Mouse (Mus musculus) testis, adult 2 months (tissue): ENCODE measurements around the gene Pik3r2. TPM values are rescaled to one million over a fixed set of nuclear protein-coding genes. Genes with fewer than 3 reads are reported as not detected.
"Not testable (repeated sequence)": the region's sequence is repeated elsewhere in the genome, so short reads cannot be mapped to it uniquely, and the experiment has no call there.

Experiments used
- H3K27ac ChIP-seq: fragments of 200-500 bp; 2 replicates; pipeline ENCODE4 v1.5.1; 2012; ENCODE audit warnings: low read depth, low read length; ENCODE audit not compliant: control insufficient read depth, insufficient read depth
- H3K27me3 ChIP-seq: fragments of 200-500 bp; 2 replicates; pipeline ENCODE4 v1.6.1; 2012; ENCODE audit warnings: mild to moderate bottlenecking, low read length, moderate library complexity; ENCODE audit not compliant: control insufficient read depth, insufficient read depth
- H3K36me3 ChIP-seq: fragments of 200-500 bp; 2 replicates; pipeline ENCODE4 v1.6.1; 2012; ENCODE audit warnings: mild to moderate bottlenecking, low read length; ENCODE audit not compliant: control insufficient read depth, insufficient read depth
- H3K4me1 ChIP-seq: fragments of 200-500 bp; 2 replicates; pipeline ENCODE4 v1.6.1; 2012; ENCODE audit warnings: low read length; ENCODE audit not compliant: control insufficient read depth, insufficient read depth
- H3K4me3 ChIP-seq: fragments of 200-500 bp; 2 replicates; pipeline ENCODE4 v1.5.1; 2012; ENCODE audit warnings: low read depth, mild to moderate bottlenecking, low read length, moderate library complexity, mixed read lengths; ENCODE audit not compliant: control insufficient read depth
- CTCF ChIP-seq: fragments of 200-500 bp; IDR thresholded peaks from 2 replicates; pipeline ENCODE4 v1.5.1; 2012; ENCODE audit warnings: low read depth, mild to moderate bottlenecking, inconsistent platforms, low read length, moderate library complexity; ENCODE audit not compliant: control insufficient read depth, insufficient read depth, insufficient replicate concordance
- POLR2A ChIP-seq: fragments of 200-500 bp; IDR thresholded peaks from 2 replicates; pipeline ENCODE4 v1.6.1; 2012; ENCODE audit warnings: low read depth, mild to moderate bottlenecking, inconsistent platforms, low read length, moderate library complexity; ENCODE audit not compliant: control insufficient read depth
- polyA plus RNA-seq: library from polyadenylated mRNA; depleted of rRNA; stranded (reverse); fragments of >200 nt; gene quantifications from 2 replicates; pipeline ENCODE4 v1.2.3, GENCODE M21; 2012; rRNA removed

The Pik3r2 gene
- polyA plus RNA-seq = 25.1 and 30.8 TPM in 2 replicates

DNA sequence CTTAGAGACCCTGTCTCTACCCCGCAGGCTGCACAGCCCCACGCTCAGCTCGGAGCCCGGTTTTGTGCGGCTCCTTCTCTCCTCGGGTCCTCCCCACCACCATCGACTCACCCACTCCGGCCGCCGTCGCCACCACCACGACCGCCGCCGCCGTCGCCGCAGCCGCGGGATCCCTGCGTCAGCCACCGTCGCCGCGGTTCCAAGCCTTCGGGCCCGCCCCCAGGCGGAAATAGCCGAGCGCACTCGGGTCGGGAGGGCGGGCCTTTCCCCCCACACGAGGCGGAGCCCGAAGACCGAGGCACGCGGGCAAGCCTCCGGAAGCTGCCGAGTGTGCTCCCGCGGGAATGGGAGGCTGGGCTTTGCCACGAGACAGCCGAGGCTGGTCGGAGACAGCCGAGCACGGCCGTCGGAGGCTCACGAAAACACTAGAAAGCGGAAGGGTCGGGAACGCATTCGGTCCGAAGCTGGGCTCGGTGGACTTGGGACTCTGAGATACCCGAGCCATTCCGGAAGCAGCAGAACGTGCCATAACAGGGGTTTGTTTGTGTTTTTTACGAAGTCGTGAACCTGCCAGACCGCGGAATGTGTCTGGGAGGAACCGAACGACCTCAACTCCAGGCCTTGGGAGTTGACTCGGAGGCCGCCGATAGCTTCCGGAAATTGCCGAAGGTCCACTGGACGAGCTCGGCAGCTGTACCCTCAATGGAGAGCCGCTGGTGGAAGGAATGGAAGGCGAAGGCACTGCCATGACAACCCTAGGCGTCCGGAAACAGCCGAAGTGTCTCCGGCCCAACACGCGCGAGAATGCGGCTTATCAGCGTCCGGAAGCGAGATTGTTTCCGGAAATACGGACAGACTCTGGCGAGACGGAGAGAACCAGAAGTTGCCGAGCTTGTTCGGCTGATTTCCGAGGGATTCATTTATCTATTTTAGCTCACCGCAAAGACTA is at the start of gene Pik3r2:
Gene Pik3r2, minus strand, starts transcription at position 218 of the 949 bp plus-strand sequence.
- no peaks in the 10 kb centered on the region for H3K27me3 ChIP-seq
- TF ChIP-seq CTCF = no peak
- TF ChIP-seq POLR2A = peak; percentile 88
- no peaks in the 10 kb centered on the region for H3K36me3 ChIP-seq
- H3K4me3 ChIP-seq = peak within 1 kb of the TSS; percentile 90
- peaks cover 9% of the 10 kb centered on the region for H3K4me1 ChIP-seq
- peak within 1 kb of the TSS; percentile 93 for H3K27ac ChIP-seq

DNA sequence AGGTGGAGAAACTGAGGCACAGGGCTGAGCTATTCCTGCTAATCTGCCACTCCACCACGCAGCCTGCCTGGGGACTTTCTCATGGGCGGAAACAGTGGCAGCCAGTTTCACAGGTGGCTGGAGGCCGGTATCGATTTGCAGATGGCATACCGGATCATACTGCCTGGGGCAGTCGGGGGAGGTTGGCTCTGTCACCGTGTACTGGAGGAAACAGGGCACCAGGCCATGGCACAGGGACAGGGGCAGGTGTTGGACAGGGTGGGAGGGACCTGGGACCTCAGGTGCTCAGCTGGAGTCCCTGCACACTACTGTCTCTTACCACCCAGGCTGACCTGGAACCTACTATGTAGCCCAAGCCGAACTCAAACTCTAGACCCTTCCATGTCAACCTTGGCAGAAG is 49.3 kb upstream of the Pik3r2 start:
- peaks cover 9% of the 10 kb centered on the region for H3K4me1 ChIP-seq
- TF ChIP-seq POLR2A (no peak), CTCF (no peak)
- H3K36me3 ChIP-seq = no peaks in the 10 kb centered on the region
- H3K27me3 ChIP-seq = no peaks in the 10 kb centered on the region
- H3K27ac ChIP-seq = no peak overlapping the region
- H3K4me3 ChIP-seq = no peak overlapping the region

DNA sequence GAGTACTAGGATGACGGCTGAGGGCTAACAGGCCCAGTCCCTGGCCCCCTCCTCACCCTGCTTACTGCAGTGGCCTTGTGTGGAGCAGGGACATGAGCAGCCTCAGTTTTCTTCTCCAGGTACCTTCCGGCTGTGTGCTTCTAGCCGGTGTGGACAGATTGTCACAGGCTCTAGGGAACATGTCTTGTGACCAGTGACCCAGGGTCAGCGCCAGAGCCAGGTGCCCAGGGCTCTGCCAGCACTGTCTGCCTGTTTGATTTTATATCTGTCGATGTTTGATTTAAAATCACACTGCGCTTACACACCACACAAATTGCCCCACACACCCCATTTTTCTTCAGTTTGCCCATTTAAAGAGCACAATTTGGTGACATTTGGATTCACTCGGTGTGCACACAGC is 47.3 kb upstream of the Pik3r2 start:
- Histone ChIP-seq H3K36me3 (no peaks in the 10 kb centered on the region), H3K27me3 (no peaks in the 10 kb centered on the region), H3K27ac (no peak overlapping the region), H3K4me3 (no peak overlapping the region), H3K4me1 (peaks cover 14% of the 10 kb centered on the region)
- TF ChIP-seq POLR2A (no peak), CTCF (no peak)

DNA sequence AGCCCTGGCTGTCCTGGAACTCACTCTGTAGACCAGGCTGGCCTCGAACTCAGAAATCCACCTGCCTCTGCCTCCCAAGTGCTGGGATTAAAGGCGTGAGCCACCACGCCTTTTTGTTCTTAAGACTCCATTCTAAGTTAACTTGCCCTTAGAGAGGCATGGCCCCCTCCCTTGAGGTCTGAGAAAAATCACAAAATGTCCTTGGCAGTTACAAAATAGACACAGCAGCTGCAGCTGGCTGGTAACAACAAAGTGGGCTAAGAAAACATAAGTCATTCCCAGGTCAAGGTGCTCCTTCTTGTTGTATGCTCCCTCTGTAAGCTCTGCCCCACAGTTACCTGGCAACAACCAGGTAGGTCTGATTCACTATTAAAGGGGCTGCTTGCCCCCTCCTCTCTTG is 46.1 kb upstream of the Pik3r2 start:
- not testable (repeated sequence) for H3K4me3 ChIP-seq, H3K27me3 ChIP-seq, H3K27ac ChIP-seq, H3K36me3 ChIP-seq
- H3K4me1 ChIP-seq = peaks cover 14% of the 10 kb centered on the region

DNA sequence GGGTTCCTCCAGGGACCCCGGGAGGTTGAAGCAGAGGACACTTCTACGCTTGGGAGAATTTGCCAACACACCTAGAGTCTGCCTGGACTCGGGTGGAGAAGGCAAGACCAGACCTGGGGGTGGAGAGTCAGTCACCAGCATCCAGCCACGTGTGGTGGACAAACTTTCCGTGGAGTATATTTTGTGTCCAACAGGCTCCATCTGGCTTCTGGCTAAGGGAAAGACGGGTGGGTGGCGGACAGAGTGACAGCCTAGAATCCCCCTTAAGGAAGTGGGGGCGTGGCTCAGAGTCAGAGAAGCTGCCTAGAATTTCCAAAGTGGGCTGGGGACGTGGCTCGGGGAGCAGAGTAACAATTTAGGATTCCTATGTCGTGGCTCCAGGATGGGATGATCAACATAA is 45.5 kb upstream of the Pik3r2 start:
- Histone ChIP-seq H3K4me3 (no peak overlapping the region), H3K4me1 (peaks cover 17% of the 10 kb centered on the region), H3K27me3 (no peaks in the 10 kb centered on the region), H3K36me3 (no peaks in the 10 kb centered on the region), H3K27ac (no peak overlapping the region)
- TF ChIP-seq CTCF (no peak), POLR2A (no peak)

DNA sequence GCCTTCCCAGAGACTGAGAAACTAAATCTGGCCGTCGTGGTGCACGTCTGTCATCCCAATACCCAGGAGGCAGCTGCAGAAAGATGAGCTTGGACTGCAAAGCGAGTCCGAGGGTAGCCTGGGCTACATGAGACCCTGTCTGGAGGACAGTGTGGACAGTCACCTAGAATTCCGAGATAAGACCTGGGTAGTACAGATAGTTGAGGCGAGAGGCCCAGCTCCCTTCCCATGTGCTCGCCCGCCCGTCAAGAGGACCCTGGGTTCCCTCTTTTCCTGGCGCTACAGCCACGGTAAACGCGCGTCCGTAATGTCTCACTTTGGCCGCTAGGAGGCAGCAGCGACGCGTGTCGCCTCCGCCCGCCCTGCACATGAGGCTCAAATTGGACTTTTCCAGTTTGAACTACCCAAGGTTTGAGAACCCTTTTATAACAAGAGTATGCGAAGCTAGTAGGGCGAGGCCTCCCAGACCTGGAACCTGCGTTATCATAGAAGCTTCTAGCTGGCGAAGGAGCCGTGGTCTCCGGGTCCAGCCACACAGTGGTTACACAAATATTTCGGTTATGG is 45.0 kb upstream of the Pik3r2 start:
- TF ChIP-seq POLR2A (no peak), CTCF (peak; percentile 99)
- no peak overlapping the region for H3K4me3 ChIP-seq
- H3K27ac ChIP-seq = no peak overlapping the region
- H3K4me1 ChIP-seq = peaks cover 22% of the 10 kb centered on the region
- no peaks in the 10 kb centered on the region for H3K36me3 ChIP-seq
- H3K27me3 ChIP-seq = no peaks in the 10 kb centered on the region

DNA sequence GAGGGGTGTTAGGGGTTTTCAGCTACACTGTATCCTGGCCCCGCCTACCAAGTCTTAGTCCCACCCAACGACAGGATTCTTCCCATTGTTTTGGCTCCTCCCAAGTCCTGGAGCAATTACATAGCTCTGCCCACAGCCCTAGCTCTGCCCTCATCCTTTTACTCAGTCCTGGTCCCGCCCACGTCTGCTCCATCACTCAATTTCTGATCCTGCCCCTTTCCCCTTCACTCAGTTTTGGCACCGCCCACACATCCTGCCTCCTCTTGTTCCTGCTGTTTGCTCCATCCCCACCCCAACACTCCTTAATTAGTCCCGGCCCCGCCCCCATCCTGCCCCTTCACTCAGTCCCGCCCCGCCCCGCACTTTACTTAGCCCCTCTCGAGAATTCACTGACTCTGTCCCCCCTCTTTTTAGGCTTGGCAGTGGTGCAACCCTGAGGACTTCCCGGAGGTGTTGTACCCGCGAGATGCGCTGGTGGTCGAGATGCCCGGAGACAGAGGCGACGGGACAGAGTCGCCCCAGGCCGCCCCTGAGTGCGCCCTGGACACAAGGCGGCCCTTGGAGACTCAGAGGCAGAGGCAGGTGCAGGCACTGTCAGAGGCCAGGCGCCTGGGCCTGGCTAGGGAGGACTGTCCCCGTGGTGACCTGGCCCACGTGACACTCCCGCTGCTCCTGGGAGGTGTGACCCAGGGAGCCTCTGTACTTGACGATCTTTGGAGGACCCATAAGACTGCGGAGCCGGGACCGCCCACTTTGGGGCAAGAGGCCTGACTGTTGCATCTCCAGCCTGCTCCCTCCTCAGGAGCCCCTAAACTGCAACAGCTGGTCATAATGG is 43.8 kb upstream of the Pik3r2 start:
- Histone ChIP-seq H3K27ac (no peak overlapping the region), H3K27me3 (no peaks in the 10 kb centered on the region), H3K36me3 (no peaks in the 10 kb centered on the region), H3K4me3 (no peak overlapping the region), H3K4me1 (peaks cover 23% of the 10 kb centered on the region)
- TF ChIP-seq POLR2A (no peak), CTCF (no peak)
